Comparison of ENCODE assay signal across 13 mouse cellular contexts in genomic region chr5:115018813-115019212, GRCm38 (mm10). TPM values are rescaled to one million over a fixed set of nuclear protein-coding genes. Genes with fewer than 3 reads are reported as not detected.
DNase-seq lines count a peak whose midpoint lies in the region; ATAC-seq lines count a peak whose summit lies in the region.
"Had no signal": no experiment of that assay in that cellular context is flagged by ENCODE, and none has a peak within 500 bp of the region (broad histone marks: within the 10 kb centered on the region; RNA-seq: fewer than 3 reads in every experiment).

No protein-coding gene starts in this region.

- peak overlapping the region; percentile 85 for H3K27ac ChIP-seq in liver, embryonic 12.5 days
- H3K27ac ChIP-seq in stomach, embryonic 16.5 days (ENCODE audit: low read length), result peak overlapping the region; percentile 71
- H3K27ac ChIP-seq: embryonic facial prominence, embryonic 10.5 days; limb, embryonic 15.5 days had no signal

- ATAC-seq in liver, embryonic 12.5 days, result peak; percentile 48; the same call in 1 of the 2 replicates
- ATAC-seq in stomach, embryonic 16.5 days (ENCODE audit: insufficient read depth, low FRiP score), result no peak; the same call in 1 of the 2 replicates

- 18% methylated on average over 4 of the region's 4 CpGs for WGBS in liver, embryonic 12.5 days (ENCODE audit: insufficient replicate concordance)
- 38% methylated on average over 4 of the region's 4 CpGs for WGBS in stomach, embryonic 16.5 days

- no peaks in the 10 kb centered on the region for H3K27me3 ChIP-seq in liver, embryonic 12.5 days (replicated peaks)
- no peaks in the 10 kb centered on the region for H3K27me3 ChIP-seq in stomach, embryonic 16.5 days (ENCODE audit: control insufficient read depth, insufficient read depth, low read length)
- H3K27me3 ChIP-seq: limb, embryonic 15.5 days had no signal

- H3K9me3 ChIP-seq in liver, embryonic 12.5 days (replicated peaks), result no peaks in the 10 kb centered on the region
- no peaks in the 10 kb centered on the region for H3K9me3 ChIP-seq in stomach, embryonic 16.5 days (replicated peaks; ENCODE audit: control insufficient read depth, low read length)
- H3K9me3 ChIP-seq: embryonic facial prominence, embryonic 10.5 days; limb, embryonic 15.5 days had no signal

- peaks cover 84% of the 10 kb centered on the region for H3K4me1 ChIP-seq in liver, embryonic 12.5 days
- H3K4me1 ChIP-seq in stomach, embryonic 16.5 days (ENCODE audit: control insufficient read depth, insufficient read depth, low read length), result peaks cover 24% of the 10 kb centered on the region

- 0 out of 2 replicates have a peak, but pooled peaks cover 3% of the 10 kb centered on the region for H3K36me3 ChIP-seq in liver, embryonic 12.5 days
- H3K36me3 ChIP-seq in stomach, embryonic 16.5 days (ENCODE audit: control insufficient read depth, insufficient read depth, low read length), result no peaks in the 10 kb centered on the region
- H3K36me3 ChIP-seq: limb, embryonic 15.5 days had no signal

- peak overlapping the region; percentile 29 for H3K4me3 ChIP-seq in liver, embryonic 12.5 days
- no peak overlapping the region for H3K4me3 ChIP-seq in stomach, embryonic 16.5 days (replicated peaks; ENCODE audit: low read length)
- H3K4me3 ChIP-seq: embryonic facial prominence, embryonic 10.5 days; limb, embryonic 15.5 days had no signal

- peak; percentile 23 for DNase-seq in adrenal gland, postnatal 10 days
- DNase-seq in adrenal gland, adult 8-10 months, result no peak
- DNase-seq in lung, adult 18-20 months, result peak; percentile 20 to 34
- DNase-seq in lung, postnatal 10 days, result no peak
- no peak for DNase-seq in frontal cortex, postnatal 25 days (ENCODE audit: low spot score in 2 of 2)
- DNase-seq in frontal cortex, adult 2 months (ENCODE audit: extremely low spot score in 1 of 2, low spot score in 1 of 2), result no peak
- DNase-seq: gastrocnemius, postnatal 10 days; right cerebral cortex, postnatal 4 days had no signal

- H3K9ac ChIP-seq in liver, embryonic 12.5 days, result peak overlapping the region; percentile 60
- H3K9ac ChIP-seq in stomach, embryonic 16.5 days (ENCODE audit: low read length), result no peak overlapping the region
- H3K9ac ChIP-seq: limb, embryonic 15.5 days had no signal

- peak overlapping the region; percentile 66 for H3K4me2 ChIP-seq in liver, embryonic 12.5 days
- peak overlapping the region; percentile 1; the same call in 1 of the 2 replicates for H3K4me2 ChIP-seq in stomach, embryonic 16.5 days (ENCODE audit: low read depth, low read length)
- H3K4me2 ChIP-seq: limb, embryonic 15.5 days had no signal

RNA-seq across cellular contexts. Expression of gene Sppl3, which starts 7.9 kb away (rescaled TPM):
- 10 to 100 TPM; 54.7 to 63.1 TPM for total RNA-seq in adrenal gland, postnatal 10 days (2021)
- total RNA-seq in adrenal gland, adult 8-10 months (2022), result 10 to 100 TPM; 44.3 to 62.9 (median 56.7) TPM
- polyA plus RNA-seq in liver, embryonic 12.5 days (2016; fragmentation: Nextera tagmentation; extraction: Ambion mirVana), result 19.3 and 23.7 TPM in 2 replicates
- 9.6 and 10.6 TPM in 2 replicates for polyA plus RNA-seq in stomach, embryonic 16.5 days (2015; fragmentation: Nextera tagmentation; extraction: Ambion mirVana)
- 70.2 and 71.3 TPM in 2 replicates for polyA plus RNA-seq in frontal cortex, adult 2 months (2012; rRNA removed)

RNA-seq across cellular contexts. Expression of gene Hnf1a, which starts 47.9 kb away (rescaled TPM):
- total RNA-seq in adrenal gland, postnatal 10 days (2021), result 1 to 10 TPM; 1.7 to 3.3 TPM
- total RNA-seq in adrenal gland, adult 8-10 months (2022), result not detected
- polyA plus RNA-seq in liver, embryonic 12.5 days (2016; fragmentation: Nextera tagmentation; extraction: Ambion mirVana), result 3.8 and 3.9 TPM in 2 replicates
- polyA plus RNA-seq in stomach, embryonic 16.5 days (2015; fragmentation: Nextera tagmentation; extraction: Ambion mirVana), result 8.7 and 9.8 TPM in 2 replicates
- not detected in 2 replicates for polyA plus RNA-seq in frontal cortex, adult 2 months (2012; rRNA removed)
- total RNA-seq: gastrocnemius, postnatal 10 days had no signal
- polyA plus RNA-seq: limb, embryonic 15.5 days; neural tube, embryonic 11.5 days had no signal

Comparison
In these comparisons a context has a peak if more than half of its experiments do, and no peak if none do; other contexts are left out.
1. DNase-seq: peak in adrenal gland, postnatal 10 days (single experiment) and lung, adult 18-20 months (2 of 2); none in adrenal gland, adult 8-10 months (single experiment), lung, postnatal 10 days (single experiment), frontal cortex, postnatal 25 days (0 of 2) and frontal cortex, adult 2 months (0 of 2).